17 mouse cellular contexts compared by ENCODE assay signal in the genomic region with DNA sequence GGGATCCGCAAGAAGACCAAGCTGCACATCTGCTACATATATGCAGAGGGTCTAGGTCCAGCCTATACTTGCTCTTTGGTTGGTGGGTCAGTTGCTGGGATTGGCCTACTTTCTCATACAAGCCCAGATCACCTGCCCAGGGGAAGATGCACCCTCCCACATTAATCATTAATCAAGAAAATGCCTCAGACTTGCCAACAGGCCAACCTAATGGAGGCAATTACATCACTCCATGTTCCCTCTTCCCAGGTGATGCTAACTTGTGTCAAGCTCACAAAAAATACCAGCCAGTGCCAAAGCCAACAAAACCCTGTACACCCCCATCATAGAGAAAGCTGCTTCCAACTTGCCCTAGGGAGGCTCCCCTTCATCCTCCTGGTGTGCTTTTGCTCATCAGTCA. TPM values are rescaled to one million over a fixed set of nuclear protein-coding genes. Genes with fewer than 3 reads are reported as not detected.
DNase-seq lines count a peak whose midpoint lies in the region; ATAC-seq and TF ChIP-seq lines count a peak whose summit lies in the region.
"Had no signal": no experiment of that assay in that cellular context is flagged by ENCODE, and none has a peak within 500 bp of the region (broad histone marks: within the 10 kb centered on the region; RNA-seq: fewer than 3 reads in every experiment).

No protein-coding gene starts in this region.

- H3K36me3 ChIP-seq in heart, adult 2 months (ENCODE audit: control insufficient read depth, insufficient read depth, low read length) = peaks cover 4% of the 10 kb centered on the region
- H3K36me3 ChIP-seq in heart, embryonic 10.5 days = peaks cover 4% of the 10 kb centered on the region; the same call in 1 of the 2 replicates
- no peaks in the 10 kb centered on the region for H3K36me3 ChIP-seq in kidney, embryonic 14.5 days (ENCODE audit: control insufficient read depth, insufficient read depth, low read length)
- peaks cover 10% of the 10 kb centered on the region; the same call in 1 of the 2 replicates for H3K36me3 ChIP-seq in lung, embryonic 16.5 days (ENCODE audit: control insufficient read depth, insufficient read depth, low read length)
- no peaks in the 10 kb centered on the region for H3K36me3 ChIP-seq in stomach, postnatal 0 days (ENCODE audit: control insufficient read depth, insufficient read depth, low read length)

- intact Hi-C loops in heart, adult 2 months (cut with DNase I) = loop anchor here (1.0 kb wide), 1 partner anchor 44 kb away; no protein-coding TSS in a partner anchor

- no peak overlapping the region for H3K9ac ChIP-seq in heart, adult 2 months (ENCODE audit: low read depth, low read length)
- H3K9ac ChIP-seq in kidney, embryonic 14.5 days (ENCODE audit: low read depth, low read length) = no peak overlapping the region
- H3K9ac ChIP-seq in lung, embryonic 16.5 days (ENCODE audit: low read length) = no peak overlapping the region
- H3K9ac ChIP-seq in stomach, postnatal 0 days (ENCODE audit: low read length) = no peak overlapping the region
- H3K9ac ChIP-seq: embryonic facial prominence, embryonic 13.5 days; liver, embryonic 14.5 days had no signal

- no peak overlapping the region for H3K4me2 ChIP-seq in kidney, embryonic 14.5 days (replicated peaks; ENCODE audit: low read depth, low read length)
- no peak overlapping the region for H3K4me2 ChIP-seq in lung, embryonic 16.5 days (ENCODE audit: low read depth, low read length)
- no peak overlapping the region for H3K4me2 ChIP-seq in stomach, postnatal 0 days (replicated peaks; ENCODE audit: low read depth)
- H3K4me2 ChIP-seq: embryonic facial prominence, embryonic 13.5 days had no signal

- peaks cover 31% of the 10 kb centered on the region for H3K4me1 ChIP-seq in heart, adult 2 months (ENCODE audit: control insufficient read depth, insufficient read depth, low read length)
- H3K4me1 ChIP-seq in heart, embryonic 10.5 days = peaks cover 25% of the 10 kb centered on the region
- peaks cover 29% of the 10 kb centered on the region; the same call in 1 of the 2 replicates for H3K4me1 ChIP-seq in kidney, embryonic 14.5 days (ENCODE audit: control insufficient read depth, insufficient read depth, low read length)
- peaks cover 58% of the 10 kb centered on the region for H3K4me1 ChIP-seq in lung, embryonic 16.5 days (replicated peaks; ENCODE audit: control insufficient read depth, insufficient read depth, low read length)
- no peaks in the 10 kb centered on the region for H3K4me1 ChIP-seq in stomach, postnatal 0 days (replicated peaks; ENCODE audit: control insufficient read depth, insufficient read depth)

- peak in 1 of 2 experiments; percentile 14 for DNase-seq in heart, adult 2 months
- no peak for DNase-seq in heart, embryonic 10.5 days (ENCODE audit: low spot score)
- no peak for DNase-seq in kidney, adult 8-10 months
- DNase-seq in lung, postnatal 14 days = no peak
- DNase-seq in gonadal fat pad, adult 2 months (ENCODE audit: low read depth) = peak; percentile 27
- DNase-seq in stomach, postnatal 0 days (ENCODE audit: low spot score) = no peak
- DNase-seq: adrenal gland, postnatal 10 days; cerebellum, adult 2 months; gastrocnemius, postnatal 14 days; midbrain, embryonic 14.5 days had no signal

- no peaks in the 10 kb centered on the region for H3K9me3 ChIP-seq in heart, embryonic 10.5 days
- no peaks in the 10 kb centered on the region for H3K9me3 ChIP-seq in kidney, embryonic 14.5 days (ENCODE audit: control insufficient read depth, low read length)
- H3K9me3 ChIP-seq in lung, embryonic 16.5 days (ENCODE audit: control insufficient read depth, low read length) = no peaks in the 10 kb centered on the region
- H3K9me3 ChIP-seq in stomach, postnatal 0 days (ENCODE audit: control insufficient read depth, low read length) = no peaks in the 10 kb centered on the region
- H3K9me3 ChIP-seq: embryonic facial prominence, embryonic 13.5 days; limb, embryonic 10.5 days had no signal

- H3K79me2 ChIP-seq in heart, adult 2 months (replicated peaks; ENCODE audit: control insufficient read depth, insufficient read depth, low read length) = peaks cover 1% of the 10 kb centered on the region; the same call in 1 of the 2 replicates

- TF ChIP-seq POLR2A in heart, adult 2 months (IDR thresholded peaks at IDR 0.05; ENCODE audit: insufficient read depth, low read depth, low read length) = no peak

- peak overlapping the region; percentile 60 for H3K27ac ChIP-seq in heart, adult 2 months
- no peak overlapping the region for H3K27ac ChIP-seq in heart, embryonic 10.5 days
- H3K27ac ChIP-seq in kidney, embryonic 14.5 days (ENCODE audit: low read depth, low read length) = peak overlapping the region; percentile 43; the same call in 1 of the 2 replicates
- H3K27ac ChIP-seq in lung, embryonic 16.5 days (ENCODE audit: low read length) = peak overlapping the region; percentile 73
- no peak overlapping the region for H3K27ac ChIP-seq in stomach, postnatal 0 days (replicated peaks)
- H3K27ac ChIP-seq: embryonic facial prominence, embryonic 13.5 days; hindbrain, embryonic 10.5 days; layer of hippocampus, adult 2 months; limb, embryonic 10.5 days; liver, embryonic 14.5 days had no signal

- no peak for TF ChIP-seq EP300 in heart, adult 2 months (IDR thresholded peaks at IDR 0.05; ENCODE audit: insufficient read depth, low read depth, low read length)
- no peak for TF ChIP-seq EP300 in stomach, postnatal 0 days (optimal IDR thresholded peaks at IDR 0.05)

- TF ChIP-seq CTCF in heart, adult 2 months (IDR thresholded peaks at IDR 0.05) = no peak
- no peak for TF ChIP-seq CTCF in stomach, postnatal 0 days (IDR thresholded peaks at IDR 0.05; ENCODE audit: low read depth)

- H3K4me3 ChIP-seq in heart, adult 2 months = no peak overlapping the region
- no peak overlapping the region for H3K4me3 ChIP-seq in heart, embryonic 10.5 days
- no peak overlapping the region for H3K4me3 ChIP-seq in kidney, embryonic 14.5 days (ENCODE audit: low read length)
- no peak overlapping the region for H3K4me3 ChIP-seq in lung, embryonic 16.5 days (ENCODE audit: low read length)
- no peak overlapping the region for H3K4me3 ChIP-seq in stomach, postnatal 0 days (ENCODE audit: low read depth, low read length)
- H3K4me3 ChIP-seq: embryonic facial prominence, embryonic 13.5 days; hindbrain, embryonic 10.5 days; layer of hippocampus, adult 2 months; limb, embryonic 10.5 days had no signal

- no peaks in the 10 kb centered on the region for H3K27me3 ChIP-seq in heart, adult 2 months (ENCODE audit: control insufficient read depth, insufficient read depth, low read length)
- no peaks in the 10 kb centered on the region for H3K27me3 ChIP-seq in heart, embryonic 10.5 days (ENCODE audit: insufficient read depth, poor library complexity, severe bottlenecking)
- no peaks in the 10 kb centered on the region for H3K27me3 ChIP-seq in kidney, embryonic 14.5 days (ENCODE audit: control insufficient read depth, insufficient read depth, low read length)
- H3K27me3 ChIP-seq in lung, embryonic 16.5 days (ENCODE audit: control insufficient read depth, insufficient read depth, low read depth, low read length) = no peaks in the 10 kb centered on the region
- no peaks in the 10 kb centered on the region for H3K27me3 ChIP-seq in stomach, postnatal 0 days (ENCODE audit: control insufficient read depth, insufficient read depth, low read length)
- H3K27me3 ChIP-seq: embryonic facial prominence, embryonic 13.5 days had no signal

- ATAC-seq in kidney, embryonic 14.5 days (ENCODE audit: low FRiP score, low TSS enrichment) = no peak
- ATAC-seq in lung, embryonic 16.5 days (ENCODE audit: low read depth) = no peak
- no peak for ATAC-seq in stomach, postnatal 0 days (ENCODE audit: low FRiP score, low TSS enrichment)

- WGBS in heart, adult 2 months = 96% methylated on average over 1 of the region's 1 CpGs
- 93% methylated on average over 1 of the region's 1 CpGs for WGBS in heart, embryonic 10.5 days
- WGBS in kidney, embryonic 14.5 days = 90% methylated on average over 1 of the region's 1 CpGs
- 94% methylated on average over 1 of the region's 1 CpGs for WGBS in lung, embryonic 16.5 days
- 92% methylated on average over 1 of the region's 1 CpGs for WGBS in stomach, postnatal 0 days

RNA-seq across cellular contexts. Expression of a gene that starts 14.3 kb away (rescaled TPM):
- total RNA-seq in heart, adult 2 months (2021) = 10 to 100 TPM; 12.7 to 13.4 TPM
- polyA plus RNA-seq in heart, adult 2 months (2012; rRNA removed) = 11.5 and 17.2 TPM in 2 replicates
- polyA plus RNA-seq in heart, embryonic 10.5 days (2016; fragmentation: Nextera tagmentation; extraction: Ambion mirVana) = 9.7 and 17.8 TPM in 2 replicates
- 26.2 and 29.8 TPM in 2 replicates for polyA plus RNA-seq in kidney, embryonic 14.5 days (2014; fragmentation: Nextera tagmentation; extraction: Ambion mirVana)
- 49.5 and 51.3 TPM in 2 replicates for polyA plus RNA-seq in lung, embryonic 16.5 days (2015; fragmentation: Nextera tagmentation; extraction: Ambion mirVana)
- 11.3 and 16.4 TPM in 2 replicates for polyA plus RNA-seq in gonadal fat pad, adult 2 months (2012; rRNA removed)
- polyA plus RNA-seq in stomach, postnatal 0 days (2015; fragmentation: Nextera tagmentation; extraction: Ambion mirVana) = 5.0 and 5.9 TPM in 2 replicates

RNA-seq across cellular contexts. Expression of a gene that starts 55.5 kb away (rescaled TPM):
- 10 to 100 TPM in 1 of 2 experiments, 1 to 10 TPM in 1; 7.4 to 14.4 TPM for total RNA-seq in heart, adult 2 months (2021)
- 6.9 and 8.2 TPM in 2 replicates for polyA plus RNA-seq in heart, adult 2 months (2012; rRNA removed)
- 0.25 and 0.60 TPM in 2 replicates for polyA plus RNA-seq in heart, embryonic 10.5 days (2016; fragmentation: Nextera tagmentation; extraction: Ambion mirVana)
- polyA plus RNA-seq in kidney, embryonic 14.5 days (2014; fragmentation: Nextera tagmentation; extraction: Ambion mirVana) = 16.6 and 17.1 TPM in 2 replicates
- polyA plus RNA-seq in lung, embryonic 16.5 days (2015; fragmentation: Nextera tagmentation; extraction: Ambion mirVana) = 0.84 and 1.3 TPM in 2 replicates
- 1.8 and 2.8 TPM in 2 replicates for polyA plus RNA-seq in gonadal fat pad, adult 2 months (2012; rRNA removed)
- 0.89 and 1.2 TPM in 2 replicates for polyA plus RNA-seq in stomach, postnatal 0 days (2015; fragmentation: Nextera tagmentation; extraction: Ambion mirVana)

Comparison
In these comparisons a context has a peak if more than half of its experiments do, and no peak if none do; other contexts are left out.
1. H3K27ac ChIP-seq: peak in heart, adult 2 months (single experiment), kidney, embryonic 14.5 days (single experiment) and lung, embryonic 16.5 days (single experiment); none in heart, embryonic 10.5 days (single experiment) and stomach, postnatal 0 days (single experiment).